Mouse (Mus musculus) erythroid progenitor cell, adult 5-6 weeks (primary cell): Measurements from ENCODE around the gene Gm11437. TPM values are rescaled to one million over a fixed set of nuclear protein-coding genes. Genes with fewer than 3 reads are reported as not detected.

Source experiments
- total RNA-seq, 2 experiments: library from RNA; stranded (forward) in 1 of 2; stranded (reverse) in 1 of 2; fragments of 150-400 nt in 1 of 2; fragments of 186-747, 209-891 nt in 1 of 2; gene quantifications; 2 replicates each; pipeline versions ENCODE4 v1.2.3 to v1.2.4; 2015 to 2017; ENCODE audit warnings: low replicate concordance in 2 of 2

The Gm11437 gene
- total RNA-seq, 2 experiments from 2014 or later = not detected

Other genes with a start within 250 kb of the Gm11437 start
- gene Ddx52, start 225.4 kb downstream of the Gm11437 start, total RNA-seq (2015; ENCODE audit: low replicate concordance) = 10.5 and 21.0 TPM in 2 replicates
- gene Ddx52, start 225.4 kb downstream of the Gm11437 start, total RNA-seq (2017; ENCODE audit: low replicate concordance) = 17.8 and 22.6 TPM in 2 replicates
- 17.6 and 20.9 TPM in 2 replicates for gene Synrg, start 203.0 kb downstream of the Gm11437 start, total RNA-seq (2015; ENCODE audit: low replicate concordance)
- 17.8 and 21.9 TPM in 2 replicates for gene Synrg, start 203.0 kb downstream of the Gm11437 start, total RNA-seq (2017; ENCODE audit: low replicate concordance)
- gene Dusp14, start 98.2 kb downstream of the Gm11437 start, total RNA-seq (2015; ENCODE audit: low replicate concordance) = not detected in 2 replicates
- gene Dusp14, start 98.2 kb downstream of the Gm11437 start, total RNA-seq (2017; ENCODE audit: low replicate concordance) = not detected in 2 replicates
- gene Tada2a, start 37.9 kb downstream of the Gm11437 start, total RNA-seq (2015; ENCODE audit: low replicate concordance) = 2.5 and 3.6 TPM in 2 replicates
- gene Tada2a, start 37.9 kb downstream of the Gm11437 start, total RNA-seq (2017; ENCODE audit: low replicate concordance) = 4.0 and 5.8 TPM in 2 replicates
- gene Acaca, start 37.8 kb downstream of the Gm11437 start, total RNA-seq (2015; ENCODE audit: low replicate concordance) = 5.9 and 6.5 TPM in 2 replicates
- gene Acaca, start 37.8 kb downstream of the Gm11437 start, total RNA-seq (2017; ENCODE audit: low replicate concordance) = 2.7 and 5.0 TPM in 2 replicates